15 mouse cellular contexts compared by ENCODE assay signal in the genomic region with DNA sequence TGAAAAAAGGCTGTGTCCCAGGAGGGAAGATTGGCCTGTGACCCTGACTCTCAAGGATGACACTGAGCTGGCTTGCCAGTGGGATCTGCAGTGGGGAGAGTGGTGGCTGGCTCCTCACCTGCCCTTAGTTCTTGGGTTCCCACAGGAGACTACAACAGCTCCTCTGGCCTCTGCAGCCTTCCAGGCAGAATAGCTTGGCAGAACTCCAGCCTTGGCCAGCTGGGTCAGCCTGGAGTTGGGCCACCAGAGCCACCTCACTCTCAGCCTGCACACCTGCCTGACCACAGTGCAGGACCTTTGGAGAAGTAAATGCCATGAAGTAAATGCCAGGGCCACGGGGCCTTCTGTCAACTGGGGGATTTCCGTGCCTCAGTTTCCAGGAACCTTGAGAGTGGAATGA. TPM values are rescaled to one million over a fixed set of nuclear protein-coding genes. Genes with fewer than 3 reads are reported as not detected.
DNase-seq lines count a peak whose midpoint lies in the region; TF ChIP-seq lines count a peak whose summit lies in the region.
"Had no signal": no experiment of that assay in that cellular context is flagged by ENCODE, and none has a peak within 500 bp of the region (broad histone marks: within the 10 kb centered on the region; RNA-seq: fewer than 3 reads in every experiment).

No protein-coding gene starts in this region.

- no peak for TF ChIP-seq POLR2A in kidney, adult 2 months (IDR thresholded peaks at IDR 0.05; ENCODE audit: low read depth, low read length)

- no peak overlapping the region for H3K4me3 ChIP-seq in kidney, adult 2 months (ENCODE audit: insufficient read depth, low read depth, low read length)
- H3K4me3 ChIP-seq: limb, embryonic 13.5 days; neural tube, embryonic 15.5 days had no signal

- no peak for TF ChIP-seq CTCF in kidney, adult 2 months (conservative IDR thresholded peaks at IDR 0.05; ENCODE audit: insufficient read depth, insufficient read length, low read depth, low read length)

- H3K27ac ChIP-seq in kidney, adult 2 months (ENCODE audit: insufficient read depth, low read depth, low read length): no peak overlapping the region
- H3K27ac ChIP-seq: limb, embryonic 13.5 days; macrophage; neural tube, embryonic 15.5 days had no signal

- 83% methylated on average over 2 of the region's 2 CpGs for WGBS in kidney, adult 2 months

- no peaks in the 10 kb centered on the region for H3K36me3 ChIP-seq in kidney, adult 2 months (ENCODE audit: control insufficient read depth, insufficient read depth, low read length)
- H3K36me3 ChIP-seq: limb, embryonic 13.5 days; neural tube, embryonic 15.5 days had no signal

- H3K4me1 ChIP-seq in kidney, adult 2 months (ENCODE audit: control insufficient read depth, insufficient read depth, low read length): no peaks in the 10 kb centered on the region
- H3K4me1 ChIP-seq: limb, embryonic 13.5 days; neural tube, embryonic 15.5 days had no signal

- no peaks in the 10 kb centered on the region for H3K27me3 ChIP-seq in kidney, adult 2 months (replicated peaks; ENCODE audit: control insufficient read depth, insufficient read depth, low read length)
- H3K27me3 ChIP-seq: neural tube, embryonic 15.5 days had no signal

- peak; percentile 21 to 45 for DNase-seq in cerebellum, postnatal 25 days
- DNase-seq in cerebellum, adult 9-10 months: no peak
- peak; percentile 37 for DNase-seq in kidney, adult 2 months
- DNase-seq in kidney, postnatal 4 days: no peak
- DNase-seq in adrenal gland, postnatal 25 days: peak; percentile 24
- DNase-seq in kidney, adult 9 months: peak; percentile 11
- no peak for DNase-seq in retina, postnatal 1 day
- DNase-seq: gastrocnemius, postnatal 25 days; liver, postnatal 0 days had no signal

RNA-seq across cellular contexts. Expression of gene Fgf3, which starts 13.9 kb away (rescaled TPM):
- polyA plus RNA-seq in kidney, adult 2 months (2012; rRNA removed): not detected in 2 replicates
- total RNA-seq in adrenal gland, postnatal 25 days (2021): 1.0 and 1.2 TPM in 2 replicates
- total RNA-seq: gastrocnemius, postnatal 25 days had no signal
- polyA plus RNA-seq: intestine, postnatal 0 days; liver, postnatal 0 days; macrophage had no signal

RNA-seq across cellular contexts. Expression of gene Fgf4, which starts 23.2 kb away (rescaled TPM):
- polyA plus RNA-seq in kidney, adult 2 months (2012; rRNA removed): not detected in 2 replicates
- not detected in 2 replicates for total RNA-seq in adrenal gland, postnatal 25 days (2021)
- total RNA-seq: left cerebral cortex, adult 18-20 months had no signal
- polyA plus RNA-seq: hindbrain, embryonic 11.5 days; intestine, postnatal 0 days; liver, postnatal 0 days; macrophage; neural tube, embryonic 15.5 days had no signal

Comparison
In these comparisons a context has a peak if more than half of its experiments do, and no peak if none do; other contexts are left out.
1. DNase-seq: peak in cerebellum, postnatal 25 days (2 of 2), kidney, adult 2 months (single experiment), adrenal gland, postnatal 25 days (single experiment) and kidney, adult 9 months (single experiment); none in cerebellum, adult 9-10 months (single experiment), kidney, postnatal 4 days (0 of 2) and retina, postnatal 1 day (single experiment).